Mouse (Mus musculus) heart, adult 2 months (tissue): Measurements from ENCODE around the gene Ak5.

Source experiments
- CTCF ChIP-seq: fragments of 200-600 bp; IDR thresholded peaks from 2 replicates; pipeline ENCODE4 v1.8.1; 2022; ENCODE audit warnings: antibody characterized with exemption, mild to moderate bottlenecking, moderate library complexity
- EP300 ChIP-seq: fragments of 200-500 bp; IDR thresholded peaks from 2 replicates; pipeline ENCODE4 v1.6.1; 2011; ENCODE audit warnings: low read depth, low read length, control low read depth; ENCODE audit not compliant: insufficient read depth
- POLR2A ChIP-seq: fragments of 200-500 bp; IDR thresholded peaks from 2 replicates; pipeline ENCODE4 v1.6.1; 2011; ENCODE audit warnings: mild to moderate bottlenecking, low read depth, low read length, control low read depth; ENCODE audit not compliant: insufficient read depth

GRCm38 (mm10) chr3:152587007-152587406 lies 81.2 kb downstream of the Ak5 start:
- no peak for TF ChIP-seq CTCF
- TF ChIP-seq POLR2A, result no peak
- no peak for TF ChIP-seq EP300
